Mouse (Mus musculus): ENCODE measurements around the gene Nr2f2.

The Nr2f2 gene

DNA sequence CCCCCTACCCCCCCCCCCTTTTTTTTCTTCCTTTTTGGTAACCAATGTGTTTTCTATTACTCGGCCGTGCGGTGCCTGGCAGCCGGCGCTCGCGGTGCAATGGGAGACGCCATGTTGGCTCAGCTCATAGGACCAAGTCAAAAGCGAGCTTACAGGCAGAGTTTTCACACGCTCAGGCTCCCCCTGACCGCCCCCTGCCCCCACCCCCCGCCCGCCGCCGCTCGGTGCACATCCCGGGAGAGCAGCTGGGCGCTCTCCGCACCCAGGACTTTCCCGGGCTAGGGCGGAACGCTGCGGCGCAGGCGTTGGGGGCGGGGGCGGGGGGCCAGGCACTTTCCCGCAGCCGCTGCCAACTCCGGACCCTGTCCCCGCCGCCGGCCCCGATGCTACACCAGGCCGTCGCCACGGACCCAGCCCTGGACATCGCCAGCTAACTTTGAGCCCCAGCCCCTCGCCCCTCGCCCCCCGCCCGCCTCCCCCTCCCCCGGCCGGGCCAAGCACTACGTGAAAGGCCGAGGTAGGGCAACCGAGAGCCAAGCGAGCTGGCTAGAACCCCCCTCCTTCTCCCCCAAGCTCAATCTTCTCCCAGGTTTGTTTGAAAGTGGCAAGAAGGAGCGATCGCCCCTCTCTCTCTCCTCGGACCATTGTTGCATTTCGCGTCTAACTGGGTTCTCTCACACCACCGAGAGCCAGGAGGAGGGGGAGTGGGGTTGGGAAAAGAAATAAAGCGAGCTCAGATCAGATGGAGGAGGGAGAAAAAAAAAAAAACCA, 15.6 kb downstream of the Nr2f2 start:
- DNase-seq (ENCODE audit: low spot score) = peak; percentile 67

DNA sequence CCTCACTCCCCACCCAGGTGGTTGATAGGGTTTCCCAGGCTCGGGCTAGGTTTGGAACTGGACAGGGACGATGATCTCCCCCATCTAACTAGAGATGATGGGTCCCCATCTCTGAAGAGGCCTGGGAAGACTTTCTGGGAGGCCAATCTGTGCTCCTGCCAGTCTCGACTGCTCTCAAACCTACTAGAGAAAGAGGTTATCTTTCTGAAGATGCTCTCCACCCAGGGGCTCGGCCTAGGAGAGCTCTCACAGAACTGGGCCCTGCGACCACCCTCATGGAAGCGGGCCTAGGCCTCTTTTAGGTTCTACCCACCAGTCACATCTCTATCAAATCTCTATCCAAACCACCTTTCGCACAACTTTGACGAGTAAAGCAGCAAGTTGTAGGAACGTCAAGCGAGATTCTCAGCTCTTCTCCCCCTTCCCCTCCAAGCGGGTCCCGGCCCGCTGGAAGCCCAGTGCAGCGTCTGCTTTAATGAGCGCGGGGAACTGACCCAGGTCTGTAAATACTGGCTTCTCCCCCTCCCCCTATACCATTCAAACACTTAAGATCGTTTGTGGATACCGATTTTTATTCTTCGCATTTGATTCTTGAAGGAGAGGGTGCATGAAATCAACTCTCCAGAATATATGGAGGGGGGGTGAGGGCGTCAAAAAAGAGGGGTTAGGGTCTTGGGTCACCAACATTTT, 16.4 kb downstream of the Nr2f2 start:
- DNase-seq (ENCODE audit: low spot score) = no peak

DNA sequence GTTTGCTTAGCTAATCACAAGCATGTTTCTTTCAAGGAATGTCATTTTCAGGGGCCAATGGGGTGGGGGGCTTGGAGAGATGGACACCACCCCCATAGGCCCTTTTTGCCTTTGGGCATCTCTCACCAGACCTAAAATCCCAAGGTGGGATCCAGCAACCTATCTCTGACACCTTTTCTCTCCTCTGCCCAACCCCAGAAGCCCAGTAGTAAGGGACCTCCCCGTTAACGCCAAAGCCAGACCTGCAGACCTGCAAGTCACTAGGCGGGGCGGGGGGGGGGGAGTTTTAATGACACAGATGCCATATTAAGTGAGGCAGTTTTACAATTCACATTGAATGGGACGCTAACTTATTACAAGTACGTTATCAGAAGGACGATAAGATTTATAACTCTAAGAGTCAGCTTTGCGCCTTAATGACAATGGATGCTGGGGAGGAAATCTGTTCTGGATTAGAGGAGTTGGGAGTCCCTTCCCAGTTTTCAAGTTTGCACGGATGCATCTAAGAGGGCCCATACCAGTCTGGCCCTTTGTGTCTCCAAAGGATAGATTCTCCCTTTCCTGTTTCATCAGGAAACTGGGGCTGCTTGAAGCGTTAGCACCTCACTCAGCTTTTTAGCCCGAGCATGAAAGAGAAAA, 17.4 kb downstream of the Nr2f2 start:
- DNase-seq (ENCODE audit: low spot score) = no peak

DNA sequence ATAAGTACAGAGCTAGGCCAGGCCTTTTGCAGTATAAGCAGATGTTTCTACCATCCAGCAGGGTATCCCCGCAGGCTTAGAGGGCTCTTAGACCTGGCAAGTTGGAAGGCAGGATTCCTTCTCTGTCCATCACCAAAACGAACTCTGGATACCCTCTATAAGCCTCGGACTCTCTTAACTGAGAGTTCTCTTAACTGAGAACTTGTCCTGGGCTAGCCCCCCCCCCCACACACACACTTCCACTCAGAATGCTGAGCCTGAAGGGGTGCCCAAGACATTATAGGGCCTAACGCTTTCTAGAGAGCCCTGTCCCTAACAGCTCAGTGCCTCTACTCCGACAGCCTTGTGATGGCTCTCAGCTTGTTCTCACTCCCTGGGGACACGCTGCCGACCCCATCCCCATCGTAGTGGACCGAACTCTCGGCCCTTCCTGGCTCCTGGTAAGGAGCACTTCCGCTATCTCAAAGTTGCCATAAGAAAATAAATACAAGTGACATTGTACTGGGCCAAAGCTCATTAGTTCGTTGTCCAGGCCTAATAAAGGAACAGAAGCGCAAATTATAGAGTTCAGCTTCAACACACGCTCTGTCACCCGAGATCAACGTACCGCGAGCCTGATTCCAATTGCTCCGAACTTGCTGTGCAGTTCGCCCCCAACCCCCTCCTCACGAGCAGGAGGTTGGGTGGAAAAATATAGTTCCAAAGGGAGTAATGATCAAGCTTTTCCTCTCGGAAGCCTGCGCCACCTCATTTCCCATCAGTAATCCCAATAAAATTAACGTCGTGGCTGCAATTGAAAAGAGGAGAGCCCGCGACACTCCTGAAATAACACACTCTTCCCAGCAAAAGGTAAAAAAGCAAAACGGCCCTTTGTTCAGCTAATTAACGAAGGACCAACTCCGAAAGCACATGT, 18.2 kb downstream of the Nr2f2 start:
- DNase-seq (ENCODE audit: low spot score) = no peak

DNA sequence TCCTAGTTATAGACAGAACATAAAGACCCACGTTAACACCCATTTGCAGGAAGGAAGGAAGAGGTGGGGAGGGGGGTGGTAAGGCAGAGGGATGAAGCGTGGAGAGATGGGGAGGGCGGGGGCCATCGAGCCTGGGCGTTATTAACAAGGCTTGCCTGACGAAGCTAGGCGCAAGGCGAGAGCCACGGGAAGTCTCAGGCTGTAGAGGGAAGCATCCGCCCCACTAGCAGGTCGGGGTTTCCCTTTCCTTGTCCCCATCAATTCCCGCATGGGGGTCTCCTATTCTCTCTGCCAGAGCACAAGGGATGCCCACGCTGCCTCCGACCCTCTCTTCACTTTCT, 18.9 kb downstream of the Nr2f2 start:
- no peak for DNase-seq (ENCODE audit: low spot score)

DNA sequence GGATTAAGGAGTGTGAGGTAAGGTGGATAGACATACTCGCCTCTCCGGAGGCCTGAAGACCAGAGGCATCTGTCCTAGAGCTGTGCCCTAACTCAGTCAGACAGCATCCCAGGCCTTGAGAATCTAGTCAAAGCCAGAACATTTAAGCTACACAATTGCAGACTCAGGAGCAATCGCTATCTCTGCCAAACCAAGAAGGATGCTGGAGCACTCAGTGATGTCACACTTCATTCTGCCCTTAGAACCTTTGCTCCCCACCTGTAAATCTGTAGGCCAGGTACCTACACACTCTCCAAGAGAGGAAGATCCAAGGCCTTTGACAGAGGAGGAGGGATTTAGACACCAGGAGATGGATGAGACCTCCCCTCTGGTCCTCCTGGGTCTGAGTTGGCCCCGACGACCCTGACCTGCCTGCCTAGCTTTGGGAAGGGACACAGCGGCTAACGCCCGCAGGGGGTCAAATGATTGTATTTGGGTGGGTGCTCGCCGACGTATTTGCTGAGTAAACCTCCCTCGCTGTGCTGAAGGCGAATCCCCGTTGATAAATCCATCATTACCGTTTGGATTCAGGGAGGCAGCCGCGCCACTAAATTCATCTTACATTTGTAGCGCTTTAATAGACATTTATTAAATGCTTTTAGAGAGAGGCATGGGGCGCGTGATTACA, 19.5 kb downstream of the Nr2f2 start:
- DNase-seq (ENCODE audit: low spot score) = no peak

DNA sequence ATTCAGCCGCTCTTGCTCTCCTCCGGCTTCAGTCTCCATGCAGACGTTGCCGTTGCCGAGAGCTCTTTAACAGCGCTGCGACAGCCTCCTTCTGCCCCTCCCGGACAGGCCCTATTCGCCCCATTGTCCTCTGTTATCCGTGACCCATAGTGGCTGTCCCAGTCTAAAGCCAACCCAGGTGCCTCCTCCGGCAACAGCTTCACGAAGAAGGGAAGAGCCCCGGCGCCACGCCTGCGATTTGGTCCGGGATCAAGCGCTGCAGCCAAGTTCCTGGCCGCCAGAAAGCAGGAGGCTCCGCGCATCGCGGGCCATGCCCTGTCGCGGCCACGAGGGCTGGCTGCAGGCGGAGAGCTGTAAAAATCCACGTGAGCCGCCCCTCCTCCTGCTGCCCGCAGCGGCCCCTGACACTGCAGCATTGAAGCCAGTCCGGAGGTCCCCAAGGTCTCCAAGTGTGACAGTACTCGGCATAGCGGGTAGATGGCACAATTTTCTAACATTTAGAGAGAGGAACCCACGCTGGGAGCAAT, 20.5 kb downstream of the Nr2f2 start:
- peak; percentile 78 for DNase-seq (ENCODE audit: low spot score)

DNA sequence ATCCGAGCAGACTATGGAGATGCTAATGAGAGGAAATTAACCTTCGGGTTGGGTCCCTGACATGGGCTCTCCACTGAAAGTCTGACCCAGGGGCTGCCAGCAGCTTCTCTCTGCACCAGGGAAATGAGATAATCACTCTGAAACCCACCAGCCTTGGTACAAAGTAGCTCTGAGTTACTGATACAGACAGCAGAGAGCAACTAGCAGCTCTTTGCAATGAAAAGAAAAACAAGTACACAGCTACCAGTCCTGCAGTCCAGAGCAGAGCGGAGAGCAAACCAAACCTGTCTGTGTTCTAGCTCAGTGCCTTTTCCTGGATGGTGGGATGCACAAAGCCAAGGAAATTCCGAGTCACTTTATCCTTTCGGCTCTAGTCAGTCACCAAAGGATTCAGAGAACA, 23.1 kb downstream of the Nr2f2 start:
- no peak for DNase-seq (ENCODE audit: low spot score)

DNA sequence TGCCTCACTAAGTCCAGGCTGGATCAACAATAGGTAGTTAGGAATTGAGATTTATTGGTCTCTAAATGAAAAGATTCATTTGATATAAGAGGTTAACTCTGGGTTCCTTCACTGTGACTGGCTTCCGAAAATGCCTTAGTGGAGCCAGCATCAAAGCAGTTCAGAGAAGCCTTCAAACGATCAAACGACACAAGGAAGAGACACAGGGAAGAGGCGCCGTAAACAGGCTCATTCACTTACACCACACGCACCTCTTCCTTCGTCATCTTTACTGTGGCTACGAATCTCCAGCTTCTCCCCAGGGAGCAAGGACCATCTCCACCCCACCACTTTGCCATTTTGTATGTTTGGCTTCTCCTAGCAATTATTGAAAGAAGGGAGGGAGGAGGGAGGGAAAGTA, 23.8 kb downstream of the Nr2f2 start:
- no peak for DNase-seq (ENCODE audit: low spot score)

DNA sequence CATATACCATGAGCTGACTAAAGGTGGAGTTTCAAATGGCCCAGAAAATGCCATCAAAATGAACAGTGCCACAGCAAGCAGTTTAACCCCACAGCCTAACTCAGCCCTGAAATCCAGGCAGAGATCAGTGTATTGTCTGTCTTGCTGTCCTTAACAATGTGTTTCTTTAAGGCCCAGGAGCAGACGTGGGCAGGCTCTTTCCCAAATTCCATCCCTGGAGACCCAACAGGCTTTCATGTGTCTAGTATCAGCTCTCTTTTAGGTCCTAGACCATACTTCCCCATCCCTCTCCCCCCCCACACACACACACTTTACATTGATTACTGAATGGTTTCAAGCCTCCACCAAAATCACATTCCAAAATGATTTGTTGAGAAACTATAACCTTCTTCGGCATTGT, 24.5 kb downstream of the Nr2f2 start:
- no peak for DNase-seq (ENCODE audit: low spot score)

DNA sequence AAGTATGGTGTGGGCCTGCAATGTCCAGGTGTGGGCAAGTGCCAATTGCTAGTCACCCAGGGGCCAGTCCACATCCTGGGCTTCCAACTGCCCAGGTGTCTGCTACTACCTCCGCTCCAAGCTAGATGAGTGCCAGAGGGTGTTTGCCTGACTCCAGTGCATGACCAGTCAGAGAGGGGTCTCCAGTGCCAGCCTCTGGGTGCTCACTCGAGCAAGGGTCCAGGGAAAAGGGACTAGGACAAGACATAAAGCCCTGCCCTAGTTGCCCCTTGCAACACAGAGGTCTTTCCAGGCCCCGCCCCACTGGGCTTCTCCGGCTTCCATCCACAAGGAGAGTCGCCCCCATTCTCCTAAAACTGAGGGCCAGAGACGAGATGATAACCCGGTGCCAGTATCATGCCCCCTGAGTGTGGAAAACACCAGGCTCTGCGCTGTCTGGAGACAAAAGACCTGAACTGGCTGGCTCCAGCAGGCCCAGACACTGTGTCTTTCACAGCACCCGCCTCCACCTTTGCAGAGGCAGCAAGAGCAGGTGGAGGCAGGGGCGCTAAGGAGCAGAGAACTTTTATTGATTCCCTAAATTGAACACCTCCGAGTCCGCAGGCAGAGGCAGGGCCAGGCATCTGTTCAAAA, 26.4 kb downstream of the Nr2f2 start:
- DNase-seq (ENCODE audit: low spot score) = no peak

DNA sequence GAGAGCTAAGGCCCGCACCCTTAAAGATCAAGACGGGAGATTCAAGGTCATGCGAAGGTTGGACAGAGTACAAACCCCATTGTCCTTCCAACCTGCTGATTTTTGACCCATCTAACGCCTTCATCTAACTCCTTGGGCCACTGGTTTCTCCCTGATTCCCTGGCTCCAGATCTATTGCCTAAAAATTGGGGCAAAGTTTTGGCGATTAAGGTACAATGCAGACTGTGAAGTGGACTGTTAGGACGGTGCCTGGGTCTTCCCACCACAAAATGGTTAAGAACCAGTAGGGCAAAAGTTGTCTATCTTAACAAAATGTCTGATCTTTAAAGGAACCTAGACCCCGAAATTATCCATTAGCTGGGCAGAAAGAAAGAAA, 28.3 kb downstream of the Nr2f2 start:
- DNase-seq (ENCODE audit: low spot score) = no peak

DNA sequence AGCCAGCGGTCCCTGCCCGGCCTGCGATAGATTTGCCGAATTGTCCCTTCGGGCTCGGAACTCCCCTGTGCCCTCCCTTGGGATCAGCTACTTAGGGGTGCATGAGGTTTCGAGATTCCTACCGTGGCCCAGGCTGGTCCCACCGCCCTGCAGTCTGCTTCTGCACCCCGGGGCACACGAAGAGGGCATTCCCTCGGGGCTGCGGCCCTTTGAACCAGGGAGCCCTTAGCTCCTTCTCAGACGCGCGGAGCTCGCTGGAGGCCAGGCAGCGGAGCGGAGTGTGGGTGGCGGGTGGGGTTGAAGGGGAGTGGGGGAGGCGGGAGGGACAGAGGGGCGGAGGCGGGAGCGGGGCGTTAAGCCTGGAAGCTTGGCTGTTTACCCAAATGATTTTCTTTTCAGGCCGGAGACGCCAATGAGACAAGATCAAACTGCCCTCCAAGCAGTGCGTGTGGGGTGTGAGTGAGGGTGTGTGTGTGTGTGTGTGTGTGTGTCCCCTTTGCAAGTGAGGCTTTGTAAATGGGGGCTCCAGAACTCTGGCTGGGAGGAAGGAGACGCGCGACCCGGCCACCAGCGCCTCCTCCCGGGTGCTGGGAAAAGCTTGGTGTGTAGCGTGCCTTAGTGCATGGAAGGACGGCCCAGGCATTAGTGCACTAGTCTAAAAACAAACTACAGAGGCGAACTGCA, 28.8 kb downstream of the Nr2f2 start:
- DNase-seq (ENCODE audit: low spot score) = peak; percentile 52

DNA sequence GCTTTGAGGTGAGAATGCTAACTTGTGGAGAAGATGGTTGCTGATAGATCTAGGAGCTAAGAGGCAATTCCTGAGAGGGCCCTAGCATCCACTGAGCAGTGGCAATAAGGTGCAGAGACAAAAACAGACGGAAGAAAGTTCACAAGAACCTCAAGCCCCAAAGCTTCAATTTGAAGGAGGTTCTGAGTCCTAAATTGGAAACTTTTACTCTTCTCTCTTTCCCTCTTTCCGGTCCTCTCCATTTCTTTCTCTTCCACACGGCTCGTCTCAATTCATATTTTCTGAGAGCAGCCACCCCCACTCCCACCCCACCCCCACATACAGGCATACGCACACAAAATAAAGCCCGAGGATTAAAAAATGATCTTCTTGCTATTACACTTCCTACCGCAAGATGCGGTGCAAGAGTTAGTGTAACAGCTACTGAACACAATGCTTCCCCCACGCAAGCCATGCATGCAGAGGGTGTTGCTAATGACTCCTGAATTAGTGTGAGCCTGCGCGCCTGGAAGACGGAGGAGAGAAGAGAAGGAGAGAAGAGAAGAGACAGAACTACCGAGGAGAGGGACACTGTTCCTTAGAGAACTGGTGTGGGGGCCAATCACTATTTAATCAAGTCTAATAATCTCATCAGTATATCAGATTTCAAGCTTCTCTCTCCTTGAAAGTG, 29.8 kb downstream of the Nr2f2 start:
- no peak for DNase-seq (ENCODE audit: low spot score)

DNA sequence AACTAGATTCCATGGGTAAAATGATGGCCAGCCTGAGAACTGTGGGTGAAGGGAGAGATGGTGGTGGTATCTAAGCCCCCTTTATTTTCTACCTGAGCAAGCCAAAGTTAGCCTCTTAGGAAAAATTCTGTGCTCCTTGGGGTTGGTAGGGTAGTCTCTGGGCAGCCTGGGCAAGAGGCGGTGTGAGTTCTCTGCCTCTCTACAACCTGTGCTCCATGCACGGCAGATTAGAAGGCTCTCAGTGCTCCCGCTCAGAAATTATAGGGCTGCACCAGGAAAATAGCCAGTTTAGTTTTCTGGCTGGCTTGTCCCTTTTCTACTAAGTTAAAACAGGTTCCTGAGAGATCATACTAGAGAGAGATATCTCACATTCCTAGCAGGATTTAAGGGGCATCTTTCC, 30.4 kb downstream of the Nr2f2 start:
- no peak for DNase-seq (ENCODE audit: low spot score)

DNA sequence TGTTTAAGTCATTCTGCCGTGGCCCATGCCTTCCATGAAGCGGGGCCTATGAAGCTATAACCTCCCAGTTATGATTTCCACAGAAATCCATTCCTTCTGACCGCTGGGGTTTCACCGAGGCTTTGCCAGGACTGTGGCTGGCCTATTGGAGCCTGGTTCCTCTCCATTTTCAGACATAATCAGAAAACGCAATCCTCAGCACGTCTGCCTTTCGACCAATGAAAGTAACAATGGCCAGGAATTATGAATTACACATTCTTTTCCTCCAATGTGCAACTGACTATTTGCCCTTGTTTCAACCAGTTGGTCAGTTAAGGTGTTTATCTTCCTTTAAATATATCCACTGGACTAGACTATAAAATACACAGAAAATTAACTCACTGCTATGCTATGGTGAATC, 31.1 kb downstream of the Nr2f2 start:
- DNase-seq (ENCODE audit: low spot score) = no peak

DNA sequence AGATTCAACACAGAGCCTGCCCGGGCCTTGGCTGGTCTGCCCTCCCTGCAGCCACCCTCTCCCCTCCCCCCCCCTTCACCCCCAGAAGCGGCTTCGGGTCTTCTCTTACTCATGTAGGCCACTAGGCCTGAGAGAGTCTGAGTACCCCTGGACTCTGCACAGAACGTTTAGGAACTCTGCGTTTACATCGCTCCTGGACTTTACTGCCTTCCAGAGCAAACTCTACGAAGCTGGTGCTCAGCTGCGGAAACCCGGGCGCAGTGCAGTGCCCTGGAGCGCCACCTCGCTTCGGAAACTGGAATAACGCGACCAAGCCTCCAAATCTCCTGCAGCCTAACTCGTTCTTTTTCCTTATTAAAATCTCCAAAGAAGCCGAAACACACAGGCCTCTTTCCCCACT, 31.7 kb downstream of the Nr2f2 start:
- DNase-seq (ENCODE audit: low spot score) = peak; percentile 84

DNA sequence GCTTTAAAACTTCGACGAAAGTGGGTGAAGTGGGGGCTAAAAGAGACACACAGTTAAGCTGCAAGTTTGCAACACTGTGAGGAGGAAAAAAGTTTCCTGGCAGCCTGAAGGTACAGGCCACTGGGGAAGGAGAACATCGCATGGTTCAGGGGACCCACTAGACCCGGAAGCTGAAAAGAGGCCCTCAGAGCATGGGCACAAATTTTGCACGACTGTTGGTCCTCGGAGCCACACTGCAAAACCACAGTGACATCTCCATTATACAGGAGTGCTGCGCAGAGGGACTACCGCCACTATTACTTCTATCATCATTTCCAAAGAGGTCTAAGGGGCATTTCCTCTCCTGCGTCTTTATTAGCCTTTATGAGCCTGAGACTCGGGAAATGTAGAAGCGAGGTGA, 32.7 kb downstream of the Nr2f2 start:
- no peak for DNase-seq (ENCODE audit: low spot score)

DNA sequence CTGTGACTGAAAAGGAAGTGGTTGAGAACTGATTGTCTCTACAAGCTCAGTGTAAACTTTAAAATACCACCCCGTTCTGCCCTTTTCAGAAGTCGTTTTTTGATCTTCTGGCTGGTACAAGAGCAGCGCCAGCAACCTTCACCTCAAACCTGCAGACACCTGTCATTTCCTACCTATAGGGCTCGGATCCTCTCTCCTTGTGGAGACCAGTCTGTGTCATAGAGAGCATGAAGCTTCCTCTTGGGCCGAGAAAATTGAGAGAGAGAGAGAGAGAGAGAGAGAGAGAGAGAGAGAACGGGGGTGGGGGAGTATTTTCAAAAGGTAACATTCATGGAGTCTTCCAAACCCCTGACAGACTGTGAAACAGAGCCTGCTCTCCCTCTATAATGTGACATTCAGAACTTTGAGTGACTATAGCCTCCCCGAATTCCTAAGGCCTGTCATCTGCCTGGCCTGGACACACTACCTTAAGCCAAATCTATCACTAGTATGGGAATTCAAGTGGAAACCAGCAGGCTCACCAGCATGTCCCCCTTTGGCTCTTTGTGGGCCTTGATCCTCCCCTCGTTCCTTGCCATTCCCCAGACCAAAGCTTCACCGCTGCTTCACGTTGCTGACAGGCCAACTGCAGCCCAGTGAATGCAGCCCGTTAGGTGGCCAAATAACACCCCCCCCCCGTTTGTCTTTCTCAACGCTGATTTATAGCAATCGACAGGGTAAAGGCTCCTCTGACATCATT, 33.4 kb downstream of the Nr2f2 start:
- DNase-seq (ENCODE audit: low spot score) = no peak
